Mouse (Mus musculus) lung, postnatal 0 days (tissue): Measurements from ENCODE around the gene Vps25. TPM values are rescaled to one million over a fixed set of nuclear protein-coding genes. Genes with fewer than 3 reads are reported as not detected.

Experiments
- ATAC-seq: fragments of 200-750 bp; cut with Nextera tagmentation; 2 replicates; pipeline ENCODE4 v1.8.0; 2017; ENCODE audit warnings: moderate library complexity
- DNase-seq: peaks from one replicate; pipeline ENCODE4 v3.0.0-alpha.2; 2016; ENCODE audit warnings: low spot score
- H3K27ac ChIP-seq: fragments of 300-500 bp; sonication (generic); 2 replicates; pipeline ENCODE4 v1.5.1; 2014; ENCODE audit warnings: antibody characterized with exemption, mild to moderate bottlenecking, low read length, mixed read lengths
- H3K27me3 ChIP-seq: fragments of 300-500 bp; sonication (generic); replicated peaks from 2 replicates; pipeline ENCODE4 v1.6.1; 2014; ENCODE audit warnings: low read length, mixed read lengths; ENCODE audit not compliant: insufficient read depth
- H3K36me3 ChIP-seq: fragments of 300-500 bp; sonication (generic); 2 replicates; pipeline ENCODE4 v1.6.1; 2014; ENCODE audit warnings: low read length, mixed read lengths; ENCODE audit not compliant: insufficient read depth
- H3K4me1 ChIP-seq: fragments of 300-500 bp; sonication (generic); 2 replicates; pipeline ENCODE4 v1.6.1; 2014; ENCODE audit warnings: antibody characterized with exemption, low read depth, low read length, mixed read lengths; ENCODE audit not compliant: insufficient read depth
- H3K4me2 ChIP-seq: fragments of 300-500 bp; sonication (generic); replicated peaks from 2 replicates; pipeline ENCODE4 v1.6.1; 2014; ENCODE audit warnings: low read depth, mild to moderate bottlenecking, low read length, moderate library complexity, mixed read lengths
- H3K4me3 ChIP-seq: fragments of 300-500 bp; sonication (generic); 2 replicates; pipeline ENCODE4 v1.5.1; 2014; ENCODE audit warnings: low read depth, low read length
- H3K9ac ChIP-seq: fragments of 300-500 bp; sonication (generic); replicated peaks from 2 replicates; pipeline ENCODE4 v1.6.1; 2014; ENCODE audit warnings: low read depth, mild to moderate bottlenecking
- H3K9me3 ChIP-seq: fragments of 300-500 bp; sonication (generic); 2 replicates; pipeline ENCODE4 v1.6.1; 2016; ENCODE audit warnings: low read length, mixed read lengths
- CTCF ChIP-seq: IDR thresholded peaks from 2 replicates; pipeline ENCODE4 v1.5.1; 2016; ENCODE audit warnings: antibody characterized with exemption, mild to moderate bottlenecking
- EP300 ChIP-seq: IDR thresholded peaks from 2 replicates; pipeline ENCODE4 v1.6.1; 2016; ENCODE audit warnings: antibody characterized with exemption, mild to moderate bottlenecking, control low read depth
- WGBS: fragments of 180-500 bp; shearing (Covaris S2); extraction: QIAGEN DNeasy Blood & Tissue Kit; methylation state at CpG from one replicate; pipeline ENCODE4 v1.1.7; 2014; 5-methylcytosine and 5-hydroxymethylcytosine counted together
- polyA plus RNA-seq: library from polyadenylated mRNA; unstranded; fragments of >200 nt; fragmentation: Nextera tagmentation; extraction: Ambion mirVana; gene quantifications from 2 replicates; pipeline ENCODE4 v1.2.1, GENCODE M21; 2015

Vps25 gene
- polyA plus RNA-seq, 1 experiment from 2014 or later = 133 TPM

DNA sequence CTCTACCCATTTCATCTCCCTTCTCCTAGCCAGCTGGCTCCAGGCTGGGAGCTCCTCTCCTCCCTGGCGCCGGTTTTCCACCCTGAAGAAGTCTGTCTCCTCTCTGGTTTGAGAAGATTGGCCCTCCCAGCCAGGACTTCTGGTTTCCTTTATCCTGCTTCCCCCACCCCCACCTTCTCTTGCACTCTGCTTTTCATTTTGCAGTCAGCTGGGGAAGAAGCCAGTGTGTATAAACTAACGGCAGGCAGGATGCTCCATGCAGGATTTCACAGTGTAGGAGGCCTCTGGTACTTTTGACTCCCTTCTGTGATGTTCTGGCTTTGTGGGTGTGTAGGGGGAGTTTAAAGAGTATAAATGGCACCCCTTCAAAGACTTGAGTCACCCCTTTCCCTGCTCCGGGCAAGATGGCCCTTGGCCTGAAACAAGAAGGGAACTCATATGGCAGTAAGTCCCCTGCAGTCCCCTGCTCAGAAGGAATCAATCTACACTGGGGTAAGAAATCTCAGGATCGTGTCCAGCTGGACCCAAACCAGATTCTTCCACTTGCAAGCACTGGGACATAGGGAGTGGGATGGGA is 15.3 kb upstream of the Vps25 start:
- H3K4me2 ChIP-seq = no peak overlapping the region
- 34% methylated on average over 5 of the region's 5 CpGs for WGBS
- H3K9me3 ChIP-seq = no peaks in the 10 kb centered on the region
- no peak overlapping the region; the same call in 1 of the 2 replicates for H3K9ac ChIP-seq
- H3K36me3 ChIP-seq = no peaks in the 10 kb centered on the region
- H3K4me3 ChIP-seq = no peak overlapping the region
- H3K4me1 ChIP-seq = no peaks in the 10 kb centered on the region
- peak overlapping the region; percentile 69 for H3K27ac ChIP-seq
- ATAC-seq (peak; percentile 65), DNase-seq (peak; percentile 25)
- H3K27me3 ChIP-seq = no peaks in the 10 kb centered on the region
- no peak for TF ChIP-seq EP300
- TF ChIP-seq CTCF = no peak

DNA sequence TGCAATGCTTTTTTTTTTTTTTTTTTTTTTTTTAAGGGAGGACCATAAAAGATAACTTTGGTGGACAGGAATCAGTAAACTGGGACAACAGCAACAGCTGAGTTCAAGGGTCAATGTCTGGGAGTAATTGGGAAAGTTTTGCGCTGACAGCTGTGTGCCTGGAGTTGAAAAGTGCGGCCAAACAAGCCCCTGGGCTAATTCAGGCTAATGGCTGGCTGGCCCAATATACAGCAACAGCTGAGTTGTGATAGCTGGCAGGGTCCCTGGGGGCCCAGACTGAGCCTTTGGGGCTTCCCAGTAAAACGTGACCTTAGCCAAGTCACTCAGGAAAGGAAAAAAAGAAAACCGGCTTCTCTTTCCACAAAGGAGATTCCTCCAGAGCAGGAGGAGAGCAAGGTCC is 8.4 kb upstream of the Vps25 start:
- H3K27me3 ChIP-seq = 0 out of 2 replicates have a peak, but pooled peaks cover 3% of the 10 kb centered on the region
- peak overlapping the region; percentile 92 for H3K27ac ChIP-seq
- no peaks in the 10 kb centered on the region for H3K4me1 ChIP-seq
- TF ChIP-seq EP300 = no peak
- TF ChIP-seq CTCF = no peak
- H3K9me3 ChIP-seq = no peaks in the 10 kb centered on the region
- WGBS = 34% methylated on average over 4 of the region's 4 CpGs
- no peak for ATAC-seq
- peak overlapping the region; percentile 70 for H3K4me2 ChIP-seq
- no peak for DNase-seq
- H3K36me3 ChIP-seq = no peaks in the 10 kb centered on the region
- H3K9ac ChIP-seq = 0 out of 2 replicates have a peak overlapping the region, but pooled peaks have one; percentile 64
- H3K4me3 ChIP-seq = no peak overlapping the region

DNA sequence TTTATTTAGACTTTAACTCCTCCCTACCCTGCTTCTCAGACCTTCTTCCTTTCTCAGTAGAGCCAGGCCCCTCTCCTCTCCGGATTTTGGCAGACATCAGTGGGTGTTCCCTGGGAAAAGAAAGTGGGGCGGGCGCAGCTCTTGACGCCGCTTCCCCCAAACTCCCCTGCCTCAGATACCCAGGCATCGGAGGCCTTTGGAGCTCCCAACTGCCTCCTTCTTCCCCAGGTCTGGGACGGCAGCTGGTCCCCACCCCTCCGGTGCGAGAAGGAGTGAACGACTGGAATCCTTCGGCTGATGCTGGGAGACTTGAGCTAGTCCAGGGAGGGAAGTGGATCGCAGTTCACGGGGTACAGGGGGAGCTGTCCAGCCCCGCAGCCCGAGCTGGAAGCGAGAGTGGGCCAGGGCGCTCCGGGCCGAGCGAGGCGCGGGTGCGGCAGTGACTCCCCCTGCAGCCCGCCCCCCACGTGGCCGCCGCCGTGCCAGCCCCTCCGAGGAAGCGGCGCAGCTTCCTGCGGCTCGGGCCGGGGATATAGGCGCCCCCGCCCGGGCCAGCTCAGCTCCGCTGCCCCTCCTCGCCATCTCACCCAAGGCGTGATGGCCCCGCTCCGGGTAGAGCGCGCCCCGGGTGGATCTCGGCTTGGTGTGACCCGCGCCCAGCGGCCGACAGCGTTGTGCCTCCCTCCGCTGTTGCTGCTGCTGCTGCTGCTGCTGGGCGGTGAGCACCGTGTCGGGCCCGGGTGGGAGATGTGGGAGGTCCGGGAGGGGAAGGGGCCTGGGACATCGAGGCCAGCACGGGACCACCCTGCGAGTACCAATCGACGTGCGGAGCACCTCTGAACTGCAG is 7.4 kb upstream of the Vps25 start, which contains the start of gene Ramp2:
Ramp2 (plus strand) TSS at position 174 of the 847 bp plus-strand sequence.
- Histone ChIP-seq H3K27me3 (0 out of 2 replicates have a peak, but pooled peaks cover 3% of the 10 kb centered on the region), H3K9me3 (no peaks in the 10 kb centered on the region), H3K36me3 (no peaks in the 10 kb centered on the region), H3K4me3 (peak within 1 kb of the TSS; percentile 50), H3K27ac (peak within 1 kb of the TSS; percentile 92), H3K9ac (peak within 1 kb of the TSS; percentile 64), H3K4me1 (no peaks in the 10 kb centered on the region), H3K4me2 (peak within 1 kb of the TSS; percentile 70)
- 1% methylated on average over 47 of the region's 63 CpGs for WGBS
- peak; percentile 84 for ATAC-seq
- peak; percentile 69 for DNase-seq
- TF ChIP-seq EP300 (no peak), CTCF (peak; percentile 3; the same call in 1 of the 2 replicates)

DNA sequence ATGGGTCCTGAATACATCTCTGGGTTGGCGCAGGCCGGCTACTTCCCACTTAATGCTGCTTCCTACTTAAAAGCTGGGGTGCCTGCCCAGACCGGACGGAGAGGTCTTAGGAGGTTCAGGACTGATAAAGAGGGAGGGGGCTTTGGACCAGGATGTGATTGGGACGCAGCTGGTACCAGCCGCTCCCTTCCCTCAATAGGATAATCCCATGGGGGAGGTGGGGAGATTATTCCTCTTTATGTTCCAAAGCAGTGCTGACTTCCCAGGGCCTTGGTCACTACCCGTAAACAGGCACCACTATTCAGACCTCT is 6.8 kb upstream of the Vps25 start:
- 0 out of 2 replicates have a peak, but pooled peaks cover 3% of the 10 kb centered on the region for H3K27me3 ChIP-seq
- H3K4me1 ChIP-seq = no peaks in the 10 kb centered on the region
- H3K27ac ChIP-seq = peak overlapping the region; percentile 92
- peak overlapping the region; percentile 70 for H3K4me2 ChIP-seq
- H3K4me3 ChIP-seq = peak overlapping the region; percentile 50
- no peaks in the 10 kb centered on the region for H3K36me3 ChIP-seq
- WGBS = 10% methylated on average over 7 of the region's 7 CpGs
- peak overlapping the region; percentile 64 for H3K9ac ChIP-seq
- no peaks in the 10 kb centered on the region for H3K9me3 ChIP-seq
- DNase-seq = no peak
- peak; percentile 16 for ATAC-seq
- TF ChIP-seq EP300 (no peak), CTCF (no peak)

DNA sequence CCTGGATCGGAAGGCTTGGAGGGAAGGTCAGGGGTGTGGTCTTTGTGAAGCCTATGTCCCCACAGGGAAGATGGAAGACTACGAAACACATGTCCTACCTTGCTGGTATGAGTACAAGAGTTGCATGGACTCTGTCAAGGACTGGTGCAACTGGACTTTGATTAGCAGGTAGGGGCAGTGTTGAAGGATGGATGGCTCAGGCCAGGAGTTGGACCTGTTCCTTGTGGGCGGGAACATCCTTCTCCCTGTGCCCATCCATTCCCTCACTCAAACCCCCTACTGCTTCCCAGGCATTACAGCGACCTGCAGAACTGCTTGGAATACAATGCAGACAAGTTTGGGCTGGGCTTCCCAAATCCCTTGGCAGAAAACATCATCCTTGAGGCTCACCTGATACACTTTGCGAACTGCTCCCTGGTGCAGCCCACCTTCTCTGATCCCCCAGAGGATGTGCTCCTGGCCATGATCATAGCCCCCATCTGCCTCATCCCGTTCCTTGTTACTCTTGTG is 5.9 kb upstream of the Vps25 start:
- WGBS = 69% methylated on average over 6 of the region's 6 CpGs
- ATAC-seq (no peak), DNase-seq (no peak)
- H3K9me3 ChIP-seq = no peaks in the 10 kb centered on the region
- H3K36me3 ChIP-seq = no peaks in the 10 kb centered on the region
- 0 out of 2 replicates have a peak, but pooled peaks cover 3% of the 10 kb centered on the region for H3K27me3 ChIP-seq
- H3K4me2 ChIP-seq = peak overlapping the region; percentile 70
- peak overlapping the region; percentile 92 for H3K27ac ChIP-seq
- TF ChIP-seq CTCF (no peak), EP300 (no peak)
- H3K4me1 ChIP-seq = no peaks in the 10 kb centered on the region
- peak overlapping the region; percentile 50 for H3K4me3 ChIP-seq
- H3K9ac ChIP-seq = peak overlapping the region; percentile 64
